Mouse (Mus musculus): ENCODE results near the gene Fgf5. TPM values are rescaled to one million over a fixed set of nuclear protein-coding genes. Genes with fewer than 3 reads are reported as not detected.

Fgf5 gene
- polyA plus RNA-seq, 1 experiment = not detected

GRCm38 (mm10) chr5:98246826-98247225 is 7.2 kb upstream of the Fgf5 start:
- no peak for TF ChIP-seq GATA1 (IDR thresholded peaks at IDR 0.05; ENCODE audit: low read length)
- no peak for TF ChIP-seq TAL1 (IDR thresholded peaks at IDR 0.05; ENCODE audit: low read length)
- Histone ChIP-seq H3K9me3 (ENCODE audit: control insufficient read depth, low read length) (no peaks in the 10 kb centered on the region), H3K36me3 (ENCODE audit: control insufficient read depth) (no peaks in the 10 kb centered on the region)

GRCm38 (mm10) chr5:98247516-98247915 is 6.5 kb upstream of the Fgf5 start:
- H3K27me3 ChIP-seq (ENCODE audit: control insufficient read depth) = peaks cover under 1% of the 10 kb centered on the region; the same call in 1 of the 2 replicates
- H3K4me3 ChIP-seq (replicated peaks) = no peak overlapping the region
- TF ChIP-seq TAL1 (IDR thresholded peaks at IDR 0.05; ENCODE audit: low read length) = no peak
- TF ChIP-seq GATA1 (IDR thresholded peaks at IDR 0.05; ENCODE audit: low read length) = no peak
- no peaks in the 10 kb centered on the region for H3K36me3 ChIP-seq (ENCODE audit: control insufficient read depth)
- no peaks in the 10 kb centered on the region for H3K9me3 ChIP-seq (ENCODE audit: control insufficient read depth, low read length)
- no peaks in the 10 kb centered on the region for H3K4me1 ChIP-seq (ENCODE audit: control insufficient read depth)

More at GRCm38 (mm10) chr5:98246826-98247225, 7.2 kb upstream of the Fgf5 start:
- no peaks in the 10 kb centered on the region; the same call in 1 of the 2 replicates for H3K27me3 ChIP-seq (ENCODE audit: control insufficient read depth)
- H3K4me1 ChIP-seq (ENCODE audit: control insufficient read depth) = no peaks in the 10 kb centered on the region
- no peak overlapping the region for H3K4me3 ChIP-seq (replicated peaks)

GRCm38 (mm10) chr5:98253147-98253546 is 837 bp upstream of the Fgf5 start:
- Histone ChIP-seq H3K36me3 (ENCODE audit: control insufficient read depth) (no peaks in the 10 kb centered on the region), H3K4me3 (replicated peaks) (no peak overlapping the region), H3K4me1 (ENCODE audit: control insufficient read depth) (no peaks in the 10 kb centered on the region), H3K9me3 (ENCODE audit: control insufficient read depth, low read length) (no peaks in the 10 kb centered on the region), H3K27me3 (ENCODE audit: control insufficient read depth) (peaks cover 44% of the 10 kb centered on the region)
- TF ChIP-seq TAL1 (IDR thresholded peaks at IDR 0.05; ENCODE audit: low read length) (no peak), GATA1 (IDR thresholded peaks at IDR 0.05; ENCODE audit: low read length) (no peak)

- H3K27me3 ChIP-seq (ENCODE audit: control insufficient read depth) = peaks cover 44% of the 10 kb centered on the region
- no peaks in the 10 kb centered on the region for H3K4me1 ChIP-seq (ENCODE audit: control insufficient read depth)
- TF ChIP-seq GATA1 (IDR thresholded peaks at IDR 0.05; ENCODE audit: low read length) (no peak), TAL1 (IDR thresholded peaks at IDR 0.05; ENCODE audit: low read length) (no peak)
- H3K36me3 ChIP-seq (ENCODE audit: control insufficient read depth) = no peaks in the 10 kb centered on the region
- no peaks in the 10 kb centered on the region for H3K9me3 ChIP-seq (ENCODE audit: control insufficient read depth, low read length)
- H3K4me3 ChIP-seq (replicated peaks) = no peak overlapping the region
These were observed 1.2 kb downstream of the Fgf5 start for GRCm38 (mm10) chr5:98255176-98255575.

GRCm38 (mm10) chr5:98255760-98256490 is 1.9 kb downstream of the Fgf5 start:
- H3K4me3 ChIP-seq (replicated peaks) = no peak overlapping the region
- no peaks in the 10 kb centered on the region for H3K36me3 ChIP-seq (ENCODE audit: control insufficient read depth)
- TF ChIP-seq TAL1 (IDR thresholded peaks at IDR 0.05; ENCODE audit: low read length) (no peak), GATA1 (IDR thresholded peaks at IDR 0.05; ENCODE audit: low read length) (no peak)
- peaks cover 44% of the 10 kb centered on the region for H3K27me3 ChIP-seq (ENCODE audit: control insufficient read depth)
- H3K4me1 ChIP-seq (ENCODE audit: control insufficient read depth) = no peaks in the 10 kb centered on the region
- H3K9me3 ChIP-seq (ENCODE audit: control insufficient read depth, low read length) = no peaks in the 10 kb centered on the region

- no peak for TF ChIP-seq GATA1 (IDR thresholded peaks at IDR 0.05; ENCODE audit: low read length)
- TF ChIP-seq TAL1 (IDR thresholded peaks at IDR 0.05; ENCODE audit: low read length) = no peak
- Histone ChIP-seq H3K27me3 (ENCODE audit: control insufficient read depth) (no peaks in the 10 kb centered on the region), H3K4me3 (replicated peaks) (no peak overlapping the region), H3K4me1 (ENCODE audit: control insufficient read depth) (no peaks in the 10 kb centered on the region), H3K9me3 (ENCODE audit: control insufficient read depth, low read length) (no peaks in the 10 kb centered on the region; the same call in 1 of the 2 replicates), H3K36me3 (ENCODE audit: control insufficient read depth) (no peaks in the 10 kb centered on the region)
These were observed 21.4 kb downstream of the Fgf5 start for GRCm38 (mm10) chr5:98275318-98275818.

- Histone ChIP-seq H3K4me3 (replicated peaks) (no peak overlapping the region), H3K9me3 (ENCODE audit: control insufficient read depth, low read length) (peaks cover 4% of the 10 kb centered on the region; the same call in 1 of the 2 replicates), H3K4me1 (ENCODE audit: control insufficient read depth) (no peaks in the 10 kb centered on the region), H3K36me3 (ENCODE audit: control insufficient read depth) (no peaks in the 10 kb centered on the region), H3K27me3 (ENCODE audit: control insufficient read depth) (peaks cover 2% of the 10 kb centered on the region; the same call in 1 of the 2 replicates)
- TF ChIP-seq GATA1 (IDR thresholded peaks at IDR 0.05; ENCODE audit: low read length) (no peak), TAL1 (IDR thresholded peaks at IDR 0.05; ENCODE audit: low read length) (no peak)
These were observed 28.0 kb downstream of the Fgf5 start for GRCm38 (mm10) chr5:98281993-98282392.

GRCm38 (mm10) chr5:98283696-98284478 is 29.9 kb downstream of the Fgf5 start:
- TF ChIP-seq GATA1 (IDR thresholded peaks at IDR 0.05; ENCODE audit: low read length) (no peak), TAL1 (IDR thresholded peaks at IDR 0.05; ENCODE audit: low read length) (no peak)
- Histone ChIP-seq H3K4me3 (replicated peaks) (no peak overlapping the region), H3K27me3 (ENCODE audit: control insufficient read depth) (peaks cover 2% of the 10 kb centered on the region; the same call in 1 of the 2 replicates), H3K4me1 (ENCODE audit: control insufficient read depth) (no peaks in the 10 kb centered on the region), H3K36me3 (ENCODE audit: control insufficient read depth) (no peaks in the 10 kb centered on the region), H3K9me3 (ENCODE audit: control insufficient read depth, low read length) (peaks cover 4% of the 10 kb centered on the region; the same call in 1 of the 2 replicates)

- Histone ChIP-seq H3K27me3 (ENCODE audit: control insufficient read depth) (peaks cover 16% of the 10 kb centered on the region), H3K4me3 (replicated peaks) (no peak overlapping the region), H3K9me3 (ENCODE audit: control insufficient read depth, low read length) (peaks cover 3% of the 10 kb centered on the region; the same call in 1 of the 2 replicates), H3K4me1 (ENCODE audit: control insufficient read depth) (no peaks in the 10 kb centered on the region), H3K36me3 (ENCODE audit: control insufficient read depth) (no peaks in the 10 kb centered on the region)
- TF ChIP-seq TAL1 (IDR thresholded peaks at IDR 0.05; ENCODE audit: low read length) (no peak), GATA1 (IDR thresholded peaks at IDR 0.05; ENCODE audit: low read length) (no peak)
These were observed 36.7 kb downstream of the Fgf5 start for GRCm38 (mm10) chr5:98290642-98291041.

All from erythroblast, embryonic 14.5 days (primary cell).